Comparison of ENCODE assay signal across 22 mouse cellular contexts in the genomic region with DNA sequence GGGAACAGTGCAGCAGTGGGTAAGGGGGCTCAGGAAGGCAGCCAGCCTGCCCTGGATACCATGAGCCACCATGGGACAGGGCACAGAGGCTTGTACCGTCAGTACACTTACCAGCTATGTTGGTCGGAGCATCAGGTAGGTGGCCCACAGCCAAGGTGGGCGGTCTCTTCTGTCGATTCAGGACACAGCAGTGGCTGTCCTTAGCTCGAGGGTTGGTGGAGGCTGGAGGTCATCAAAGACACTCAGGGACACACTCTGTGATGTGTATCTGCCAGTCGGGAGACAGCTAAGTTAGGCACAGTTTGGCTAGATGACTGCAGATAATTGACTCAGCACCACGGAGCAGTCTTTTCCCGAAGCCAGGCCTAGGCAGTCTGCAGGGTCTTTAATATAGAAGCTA. TPM values are rescaled to one million over a fixed set of nuclear protein-coding genes. Genes with fewer than 3 reads are reported as not detected.
DNase-seq lines count a peak whose midpoint lies in the region; ATAC-seq and TF ChIP-seq lines count a peak whose summit lies in the region.
"Had no signal": no experiment of that assay in that cellular context is flagged by ENCODE, and none has a peak within 500 bp of the region (broad histone marks: within the 10 kb centered on the region; RNA-seq: fewer than 3 reads in every experiment).

No protein-coding gene starts in this region.

- H3K36me3 ChIP-seq in heart, postnatal 0 days (replicated peaks; ENCODE audit: control insufficient read depth, insufficient read depth, low read length): no peaks in the 10 kb centered on the region
- H3K36me3 ChIP-seq in heart, embryonic 11.5 days (ENCODE audit: control insufficient read depth, insufficient read depth, low read length): no peaks in the 10 kb centered on the region
- H3K36me3 ChIP-seq in ES-Bruce4 (ENCODE audit: control insufficient read depth, insufficient read depth, low read length, poor library complexity, severe bottlenecking): no peaks in the 10 kb centered on the region
- H3K36me3 ChIP-seq: embryonic facial prominence, embryonic 10.5 days; embryonic facial prominence, embryonic 12.5 days; forebrain, embryonic 15.5 days; G1E had no signal

- peak; percentile 56 for DNase-seq in adrenal gland, postnatal 14 days
- no peak for DNase-seq in adrenal gland, postnatal 4 days (ENCODE audit: low spot score in 2 of 2)
- no peak for DNase-seq in heart, postnatal 0 days (ENCODE audit: low spot score)
- DNase-seq in ZHBTc4 (ENCODE audit: low read depth, low spot score): peak; percentile 45
- no peak for DNase-seq in cerebellum, adult 8-10 months
- DNase-seq in ovary, postnatal 14 days (ENCODE audit: low spot score): no peak
- DNase-seq: adrenal gland, adult 8-10 months; adrenal gland, postnatal 36 days; cerebellum, adult 11 months; cerebellum, adult 18-20 months; cerebellum, adult 9-10 months; cerebellum, postnatal 10 days; cerebellum, postnatal 25 days; forebrain, postnatal 0 days had no signal

- TF ChIP-seq CTCF in heart, postnatal 0 days (IDR thresholded peaks at IDR 0.05; ENCODE audit: low read depth): no peak
- no peak for TF ChIP-seq CTCF in ES-Bruce4 (IDR thresholded peaks at IDR 0.05; ENCODE audit: low read depth, low read length)

- no peak overlapping the region for H3K9ac ChIP-seq in heart, postnatal 0 days (replicated peaks; ENCODE audit: low read depth, low read length)
- no peak overlapping the region for H3K9ac ChIP-seq in heart, embryonic 11.5 days (ENCODE audit: low read depth, low read length)
- no peak overlapping the region for H3K9ac ChIP-seq in ES-Bruce4 (ENCODE audit: low read depth, poor library complexity, severe bottlenecking)
- H3K9ac ChIP-seq: embryonic facial prominence, embryonic 12.5 days; forebrain, embryonic 13.5 days; forebrain, embryonic 15.5 days; forebrain, postnatal 0 days had no signal

- no peak overlapping the region for H3K27ac ChIP-seq in heart, postnatal 0 days (ENCODE audit: low read depth)
- H3K27ac ChIP-seq in heart, embryonic 11.5 days (ENCODE audit: low read depth, low read length): no peak overlapping the region
- no peak overlapping the region for H3K27ac ChIP-seq in ES-Bruce4 (ENCODE audit: insufficient read depth, low read length)
- H3K27ac ChIP-seq: embryonic facial prominence, embryonic 10.5 days; embryonic facial prominence, embryonic 12.5 days; forebrain, embryonic 13.5 days; forebrain, embryonic 15.5 days had no signal

- no peaks in the 10 kb centered on the region for H3K4me1 ChIP-seq in heart, postnatal 0 days (ENCODE audit: control insufficient read depth, insufficient read depth)
- H3K4me1 ChIP-seq in heart, embryonic 11.5 days (ENCODE audit: control insufficient read depth, insufficient read depth, low read length): no peaks in the 10 kb centered on the region
- H3K4me1 ChIP-seq in ES-Bruce4 (ENCODE audit: control insufficient read depth, insufficient read depth, low read length): no peaks in the 10 kb centered on the region
- H3K4me1 ChIP-seq: embryonic facial prominence, embryonic 12.5 days; forebrain, embryonic 13.5 days; forebrain, embryonic 15.5 days had no signal

- H3K9me3 ChIP-seq in heart, postnatal 0 days (replicated peaks; ENCODE audit: control insufficient read depth, low read length): peaks cover 6% of the 10 kb centered on the region; the same call in 1 of the 2 replicates
- H3K9me3 ChIP-seq in heart, embryonic 11.5 days (replicated peaks; ENCODE audit: control insufficient read depth, low read length): no peaks in the 10 kb centered on the region; the same call in 1 of the 2 replicates
- H3K9me3 ChIP-seq in ES-Bruce4 (replicated peaks; ENCODE audit: control insufficient read depth, insufficient read depth, low read length, poor library complexity, severe bottlenecking): no peaks in the 10 kb centered on the region
- H3K9me3 ChIP-seq: embryonic facial prominence, embryonic 10.5 days; embryonic facial prominence, embryonic 12.5 days; forebrain, embryonic 15.5 days; G1E had no signal

- ATAC-seq in heart, postnatal 0 days (ENCODE audit: insufficient read depth, low read depth): peak; percentile 27; the same call in 1 of the 2 replicates
- ATAC-seq in heart, embryonic 11.5 days (replicated peaks; ENCODE audit: insufficient number of reproducible peaks, low FRiP score, low TSS enrichment): no peak
- ATAC-seq: forebrain, embryonic 13.5 days; forebrain, embryonic 15.5 days; forebrain, postnatal 0 days; Patski had no signal

- H3K27me3 ChIP-seq in heart, postnatal 0 days (ENCODE audit: control insufficient read depth, insufficient read depth, low read length): no peaks in the 10 kb centered on the region
- no peaks in the 10 kb centered on the region for H3K27me3 ChIP-seq in heart, embryonic 11.5 days (ENCODE audit: control insufficient read depth, insufficient read depth, low read length)
- H3K27me3 ChIP-seq in ES-Bruce4 (ENCODE audit: control insufficient read depth, insufficient read depth, low read length, poor library complexity, severe bottlenecking): no peaks in the 10 kb centered on the region
- H3K27me3 ChIP-seq: embryonic facial prominence, embryonic 12.5 days; forebrain, embryonic 13.5 days; forebrain, embryonic 15.5 days; Patski had no signal

- no peak overlapping the region for H3K4me2 ChIP-seq in heart, postnatal 0 days (ENCODE audit: low read depth, low read length)
- no peak overlapping the region for H3K4me2 ChIP-seq in heart, embryonic 11.5 days
- H3K4me2 ChIP-seq: embryonic facial prominence, embryonic 12.5 days; forebrain, embryonic 13.5 days; forebrain, embryonic 15.5 days had no signal

- no peak overlapping the region for H3K4me3 ChIP-seq in heart, postnatal 0 days (ENCODE audit: low read depth, low read length)
- no peak overlapping the region for H3K4me3 ChIP-seq in heart, embryonic 11.5 days (ENCODE audit: low read depth, low read length)
- H3K4me3 ChIP-seq in ES-Bruce4 (ENCODE audit: low read depth, low read length): peak overlapping the region; percentile 19; the same call in 1 of the 2 replicates
- H3K4me3 ChIP-seq: embryonic facial prominence, embryonic 10.5 days; embryonic facial prominence, embryonic 12.5 days; forebrain, embryonic 13.5 days; forebrain, embryonic 15.5 days had no signal

- no peak for TF ChIP-seq EP300 in heart, postnatal 0 days (IDR thresholded peaks at IDR 0.05; ENCODE audit: low read depth)
- no peak for TF ChIP-seq EP300 in ES-Bruce4 (IDR thresholded peaks at IDR 0.05; ENCODE audit: insufficient read depth, low read depth, low read length)

- 39% methylated on average over 8 of the region's 8 CpGs for WGBS in heart, postnatal 0 days
- WGBS in heart, embryonic 11.5 days (ENCODE audit: insufficient replicate concordance): 54% methylated on average over 8 of the region's 8 CpGs

- TF ChIP-seq POLR2A in ES-Bruce4 (IDR thresholded peaks at IDR 0.05; ENCODE audit: insufficient read depth, low read length): no peak

RNA-seq across cellular contexts. Expression of a gene that starts 33.3 kb away (rescaled TPM):
- 10.1 and 12.5 TPM in 2 replicates for total RNA-seq in adrenal gland, postnatal 14 days (2021)
- 10 to 100 TPM; 11.6 to 14.6 TPM for total RNA-seq in adrenal gland, postnatal 4 days (2021)
- 3.0 and 3.2 TPM in 2 replicates for total RNA-seq in heart, postnatal 0 days (2014; rRNA removed; ENCODE audit: low replicate concordance)
- 1.6 and 2.0 TPM in 2 replicates for polyA plus RNA-seq in heart, postnatal 0 days (2015; fragmentation: Nextera tagmentation; extraction: Ambion mirVana)
- polyA plus RNA-seq in heart, embryonic 11.5 days (2014; fragmentation: Nextera tagmentation; extraction: Ambion mirVana): 0.17 and 0.55 TPM in 2 replicates
- 38.1 and 38.2 TPM in 2 replicates for polyA plus RNA-seq in ES-Bruce4 (2011; ENCODE audit: insufficient read depth, insufficient read length, low read depth, missing spikeins)
- polyA plus RNA-seq: G1E had no signal

Comparison
In these comparisons a context has a peak if more than half of its experiments do, and no peak if none do; other contexts are left out.
1. DNase-seq: peak in adrenal gland, postnatal 14 days (single experiment) and ZHBTc4 (single experiment); none in adrenal gland, postnatal 4 days (0 of 2), heart, postnatal 0 days (single experiment), cerebellum, adult 8-10 months (single experiment) and ovary, postnatal 14 days (single experiment).